Mouse (Mus musculus) layer of hippocampus, adult 2 months (tissue): ENCODE measurements around the gene Slc22a23. TPM values are rescaled to one million over a fixed set of nuclear protein-coding genes. Genes with fewer than 3 reads are reported as not detected.

Experiments
- DNase-seq, 2 experiments: peaks; one replicate each; pipeline ENCODE4 v3.0.0; 2022; ENCODE audit warnings: low spot score in 2 of 2
- H3K27ac ChIP-seq: fragments of 200-600 bp; 2 replicates; pipeline ENCODE4 v1.8.1; 2022
- H3K4me3 ChIP-seq: fragments of 200-600 bp; 2 replicates; pipeline ENCODE4 v1.8.1; 2022; ENCODE audit warnings: mild to moderate bottlenecking
- CTCF ChIP-seq: fragments of 200-600 bp; conservative IDR thresholded peaks from 2 replicates; pipeline ENCODE4 v1.8.1; 2022; ENCODE audit warnings: antibody characterized with exemption, mild to moderate bottlenecking, moderate library complexity
- total RNA-seq, 2 experiments: library from RNA; stranded (reverse); gene quantifications; 2 replicates each; pipeline ENCODE4 v1.2.3; 2021

Gene Slc22a23
- total RNA-seq, 2 experiments from 2014 or later = 31.6 to 34.8 TPM

DNA sequence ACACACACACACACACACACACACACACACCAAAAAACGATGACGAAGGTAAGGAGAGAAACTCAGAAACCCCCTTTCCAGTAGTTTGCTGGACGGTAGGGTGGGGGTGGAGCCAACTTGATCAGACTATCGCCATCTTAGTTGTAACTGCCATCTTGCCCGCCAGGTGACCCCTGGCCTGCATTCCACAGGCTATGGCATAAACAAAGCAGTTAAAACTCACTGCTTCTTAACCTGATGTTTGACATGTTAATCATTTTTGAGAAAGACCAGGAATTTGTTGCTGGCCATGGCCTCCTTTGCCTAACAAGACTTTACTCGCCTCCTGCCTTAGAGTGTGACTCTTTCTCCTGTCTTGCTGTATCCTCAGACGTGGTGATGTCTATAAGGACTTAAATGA, 192.3 kb downstream of the Slc22a23 start:
- Histone ChIP-seq H3K27ac (0 out of 2 replicates have a peak overlapping the region, but pooled peaks have one; percentile 33), H3K4me3 (no peak overlapping the region)
- TF ChIP-seq CTCF = no peak
- DNase-seq = no peak

DNA sequence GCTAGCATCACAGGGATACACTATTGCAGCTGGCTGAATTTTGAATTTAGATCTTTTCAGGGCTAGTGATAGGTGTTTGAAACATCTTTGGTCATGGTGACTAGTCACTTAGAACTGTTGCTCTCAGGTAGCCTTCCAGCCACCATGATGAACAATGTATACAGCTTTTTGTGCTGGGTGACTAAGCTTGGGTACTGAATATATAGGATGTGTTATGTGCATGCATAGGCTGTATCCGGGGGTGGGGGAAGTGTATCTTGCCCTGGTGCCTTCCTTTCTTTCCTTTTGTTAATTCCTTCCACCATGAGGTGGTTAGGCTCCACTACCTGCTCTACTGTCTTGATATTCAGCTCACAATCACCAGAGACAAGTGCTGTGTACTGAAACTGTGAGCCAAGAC, 193.6 kb downstream of the Slc22a23 start:
- no peak overlapping the region for H3K27ac ChIP-seq
- DNase-seq = no peak
- H3K4me3 ChIP-seq = no peak overlapping the region
- TF ChIP-seq CTCF = no peak

DNA sequence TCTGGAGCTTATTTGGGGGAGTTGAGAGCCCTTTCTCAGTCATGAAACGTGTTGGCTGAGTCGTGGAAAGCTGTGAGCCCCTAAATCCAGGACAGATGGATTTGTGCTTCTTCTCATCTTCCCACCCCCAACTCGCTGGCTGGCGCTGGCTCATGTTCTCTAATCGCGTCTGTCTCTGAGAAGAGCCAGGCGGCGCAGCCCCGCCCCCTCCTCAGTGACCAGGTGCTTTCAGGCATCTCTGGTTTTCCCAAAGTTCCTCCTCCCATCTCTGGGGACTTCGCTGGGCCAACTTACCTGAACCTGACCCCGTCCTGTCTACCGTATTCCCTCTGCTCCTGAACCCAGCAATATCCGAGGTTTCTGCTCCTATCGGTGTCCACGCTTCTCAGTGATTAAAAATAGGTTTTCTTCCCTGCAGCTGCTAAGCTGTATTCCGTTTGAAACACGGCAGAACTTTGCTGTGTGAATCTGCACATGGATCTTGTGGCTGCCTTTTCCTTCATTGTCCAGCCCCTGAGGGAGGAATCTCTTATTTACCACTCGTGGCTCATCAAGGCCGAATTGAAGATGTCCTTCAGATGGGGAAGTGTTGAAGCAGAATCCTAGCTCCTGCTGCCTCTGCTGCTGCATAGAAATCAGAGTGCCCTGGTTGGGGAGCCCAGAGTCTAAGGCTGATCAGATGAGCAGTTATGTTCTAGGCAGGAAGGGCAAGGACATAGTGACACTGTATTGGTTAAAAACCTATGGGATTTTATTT, 194.5 kb downstream of the Slc22a23 start:
- DNase-seq = peak; percentile 72 to 81
- Histone ChIP-seq H3K27ac (peak overlapping the region; percentile 92), H3K4me3 (peak overlapping the region; percentile 31)
- no peak for TF ChIP-seq CTCF

DNA sequence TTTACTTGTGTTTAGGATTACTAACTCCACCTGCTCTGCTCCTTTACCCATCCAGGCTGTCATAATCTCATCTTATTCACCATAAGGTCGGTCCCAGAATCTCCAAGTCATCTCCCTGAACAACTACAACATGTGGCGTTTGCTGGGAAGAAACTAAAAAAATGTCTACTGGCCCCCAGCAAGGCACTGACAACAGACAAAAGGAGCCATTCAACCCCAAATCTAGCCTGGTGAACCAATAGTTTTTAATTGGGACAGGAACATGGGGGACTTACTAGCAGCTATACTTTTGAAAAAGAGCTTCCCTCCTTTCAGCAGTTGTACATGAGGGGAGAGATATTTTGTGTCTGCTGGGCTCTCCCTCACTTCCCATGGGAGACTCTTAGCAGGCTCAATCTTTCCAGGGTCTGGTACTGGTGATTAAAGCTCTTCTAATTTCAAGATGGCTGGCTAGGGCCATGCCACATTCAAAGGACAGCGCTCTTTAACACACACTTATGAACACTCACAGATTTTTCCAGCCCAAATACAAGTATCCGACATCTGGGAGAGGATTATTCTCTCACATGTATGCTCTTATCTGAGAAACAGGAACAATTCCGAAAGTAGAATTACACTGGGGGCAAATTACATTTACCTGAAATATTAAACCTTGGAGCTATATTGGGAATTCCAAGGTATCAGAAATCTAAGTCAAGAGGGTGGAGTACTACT, 195.4 kb downstream of the Slc22a23 start:
- Histone ChIP-seq H3K27ac (peak overlapping the region; percentile 92), H3K4me3 (peak overlapping the region; percentile 51)
- DNase-seq = no peak
- no peak for TF ChIP-seq CTCF

DNA sequence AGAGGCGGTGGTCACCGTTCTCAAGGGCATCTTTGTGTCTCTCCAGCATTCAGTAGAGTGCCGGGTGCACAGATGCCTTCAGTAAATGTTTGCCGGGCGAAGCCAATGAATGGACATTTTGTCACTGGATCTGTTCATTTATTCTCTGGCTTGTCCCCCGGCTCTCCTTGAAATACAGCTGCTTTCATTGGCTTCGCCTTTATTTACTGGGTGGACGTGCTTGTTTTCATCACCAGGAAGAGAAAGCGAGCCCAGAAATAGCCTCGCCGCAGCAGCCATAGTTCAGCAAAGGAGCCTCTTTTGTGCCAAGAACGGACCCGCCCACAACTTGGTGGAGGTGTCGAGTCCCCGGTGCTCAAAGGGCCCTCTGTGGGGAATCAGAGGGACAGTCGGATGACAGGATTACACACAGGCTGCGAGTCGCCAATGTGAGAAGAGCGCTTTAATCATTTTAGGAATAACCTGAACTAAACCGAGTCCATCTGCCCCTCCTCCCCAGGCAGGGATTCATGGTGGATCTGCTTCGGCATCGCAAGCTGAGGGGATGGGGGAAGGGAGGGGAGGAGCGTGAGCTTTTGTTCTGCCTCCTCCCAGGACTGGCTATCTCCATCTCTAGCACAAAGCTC, 196.1 kb downstream of the Slc22a23 start:
- peak; percentile 23 for TF ChIP-seq CTCF
- H3K27ac ChIP-seq = peak overlapping the region; percentile 92
- H3K4me3 ChIP-seq = peak overlapping the region; percentile 51
- DNase-seq = peak; percentile 64 to 86

DNA sequence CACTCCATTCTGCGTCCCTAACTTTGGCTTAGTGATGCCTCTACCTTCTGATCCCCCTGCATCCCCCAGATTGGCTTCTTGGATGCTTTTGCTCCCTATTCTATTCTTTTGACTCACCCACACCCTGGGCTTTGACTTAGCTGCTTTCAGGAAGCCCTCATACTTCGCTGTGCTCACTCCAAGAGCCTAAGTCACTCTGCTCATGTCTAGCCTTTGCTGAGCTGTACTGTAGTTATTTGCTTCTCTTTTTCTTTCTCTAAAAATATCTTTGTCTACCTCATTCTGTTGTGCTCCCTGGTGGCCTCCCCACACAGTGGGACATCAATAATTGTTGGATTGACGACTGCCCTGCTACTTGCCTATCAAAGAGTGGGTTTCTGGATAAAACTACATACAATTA, 196.8 kb downstream of the Slc22a23 start:
- TF ChIP-seq CTCF = no peak
- H3K27ac ChIP-seq = peak overlapping the region; percentile 92
- no peak for DNase-seq
- H3K4me3 ChIP-seq = peak overlapping the region; percentile 51

DNA sequence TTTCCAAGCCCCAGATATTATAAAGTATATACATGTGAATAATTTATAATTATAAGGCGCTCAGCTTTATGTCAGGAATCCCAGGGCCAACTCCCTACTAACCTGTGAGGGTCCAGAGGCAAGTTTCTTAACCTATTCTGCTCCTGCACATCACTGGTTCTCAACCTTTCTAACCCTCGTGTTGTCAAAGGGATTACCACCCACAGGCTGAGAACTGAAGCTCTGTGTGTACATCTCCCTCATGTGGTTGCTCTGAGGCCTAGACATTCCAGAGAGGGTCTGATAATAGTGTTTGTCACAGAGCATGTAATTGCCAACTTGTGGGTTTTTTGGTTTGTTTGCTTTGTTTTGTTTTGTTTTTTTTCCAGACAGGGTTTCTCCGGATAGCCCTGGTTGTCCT, 198.1 kb downstream of the Slc22a23 start:
- no peak overlapping the region for H3K4me3 ChIP-seq
- peak overlapping the region; percentile 92; the same call in 1 of the 2 replicates for H3K27ac ChIP-seq
- TF ChIP-seq CTCF = peak; percentile 73
- DNase-seq = no peak

DNA sequence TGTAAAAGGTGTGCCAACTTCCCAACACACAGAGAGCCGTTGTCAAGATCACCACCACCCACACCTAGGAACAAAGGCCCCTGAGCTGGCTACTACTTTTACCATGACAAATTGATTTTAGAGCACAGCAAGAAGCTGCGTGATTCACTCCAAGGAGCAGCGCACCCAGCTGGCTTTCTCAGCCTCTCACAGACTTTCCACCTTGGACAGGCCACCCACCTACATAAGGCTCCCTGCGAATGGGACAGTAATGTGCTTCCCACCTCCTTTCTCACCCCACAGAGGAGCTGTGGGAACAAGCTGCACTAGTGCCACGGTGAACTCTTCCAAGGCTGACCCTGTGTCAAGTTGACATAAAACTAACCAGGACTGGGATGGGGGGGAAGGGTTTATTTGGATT, 201.6 kb downstream of the Slc22a23 start:
- Histone ChIP-seq H3K27ac (no peak overlapping the region), H3K4me3 (no peak overlapping the region)
- TF ChIP-seq CTCF = no peak
- DNase-seq = no peak

DNA sequence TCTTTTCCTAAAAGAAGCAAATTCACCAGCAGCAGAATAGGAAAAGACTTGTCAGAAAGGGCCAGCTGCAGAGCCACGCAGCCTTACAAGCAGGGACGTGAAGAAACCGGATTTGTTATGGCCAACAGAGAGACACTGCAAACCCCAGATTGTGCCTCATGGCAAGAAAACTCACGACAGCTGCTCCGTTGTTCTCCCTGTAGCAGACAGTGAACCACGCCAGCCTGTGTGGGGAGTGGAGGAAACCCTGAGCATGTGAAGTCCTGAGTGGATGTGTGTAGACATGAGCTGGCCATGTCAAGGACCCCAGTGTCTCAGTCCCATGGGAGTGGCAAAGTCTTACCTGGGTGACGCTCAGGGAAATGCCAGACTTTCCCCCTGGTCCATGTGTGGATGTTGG, 208.4 kb downstream of the Slc22a23 start:
- H3K4me3 ChIP-seq = no peak overlapping the region
- peak overlapping the region; percentile 95 for H3K27ac ChIP-seq
- no peak for TF ChIP-seq CTCF
- DNase-seq = peak; percentile 80 to 81

DNA sequence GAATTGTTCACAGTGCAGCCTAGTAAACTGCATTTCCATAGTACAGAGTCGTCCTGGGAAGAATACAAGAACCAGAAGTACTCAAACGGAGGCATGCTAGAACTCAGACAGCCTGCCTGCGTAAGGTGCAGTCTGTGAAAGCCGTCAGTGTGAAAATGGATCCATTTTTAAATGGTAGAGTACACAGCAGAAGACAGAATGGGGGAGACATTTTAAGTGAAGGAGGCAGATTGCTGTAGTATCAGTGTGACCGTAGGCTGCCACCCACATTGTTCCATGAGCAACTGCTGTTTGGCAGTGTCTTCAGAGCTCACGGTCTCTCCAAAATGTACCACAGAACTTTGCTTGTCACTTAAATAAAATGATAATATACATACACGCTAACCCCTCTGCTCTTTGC, 210.7 kb downstream of the Slc22a23 start:
- peak; percentile 55 to 79 for DNase-seq
- H3K27ac ChIP-seq = peak overlapping the region; percentile 95
- no peak overlapping the region for H3K4me3 ChIP-seq
- no peak for TF ChIP-seq CTCF

DNA sequence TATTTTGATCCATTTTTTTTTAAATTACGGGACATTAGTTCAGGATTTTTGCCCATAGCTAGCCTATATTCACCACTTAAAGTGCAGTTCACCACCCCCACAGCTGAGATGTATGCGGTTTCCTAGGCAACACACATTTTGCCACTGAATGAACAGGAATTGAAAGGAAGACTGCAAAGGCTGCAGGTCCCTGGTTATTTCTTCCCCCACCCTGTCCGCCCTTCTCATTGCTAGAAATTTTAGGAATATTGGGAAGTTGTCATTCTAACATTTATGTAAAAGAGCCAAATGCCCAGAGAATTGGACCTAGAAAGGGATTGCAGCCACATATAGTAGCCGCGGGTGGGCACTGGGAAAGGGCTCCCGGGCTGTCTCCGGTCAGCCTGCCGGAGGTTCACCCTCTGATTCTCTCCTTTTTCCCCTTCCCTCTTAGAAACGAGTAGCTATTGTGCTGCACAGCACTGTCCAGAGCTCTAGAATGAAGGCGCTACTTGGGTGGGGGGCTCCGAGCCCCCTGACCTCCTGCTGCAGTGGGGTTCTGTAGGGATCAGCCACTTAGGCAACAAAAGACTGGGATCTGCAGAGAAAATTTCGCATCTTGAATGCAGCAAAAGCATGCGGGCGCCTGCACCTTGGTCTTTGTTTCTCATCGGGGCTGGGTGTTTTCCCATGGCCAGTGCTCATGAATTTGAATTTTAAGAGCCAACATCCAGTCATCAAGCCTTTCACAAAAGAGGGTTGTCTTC, 211.5 kb downstream of the Slc22a23 start:
- Histone ChIP-seq H3K4me3 (peak overlapping the region; percentile 47), H3K27ac (peak overlapping the region; percentile 95)
- DNase-seq = peak in 1 of 2 experiments; percentile 16
- no peak for TF ChIP-seq CTCF

DNA sequence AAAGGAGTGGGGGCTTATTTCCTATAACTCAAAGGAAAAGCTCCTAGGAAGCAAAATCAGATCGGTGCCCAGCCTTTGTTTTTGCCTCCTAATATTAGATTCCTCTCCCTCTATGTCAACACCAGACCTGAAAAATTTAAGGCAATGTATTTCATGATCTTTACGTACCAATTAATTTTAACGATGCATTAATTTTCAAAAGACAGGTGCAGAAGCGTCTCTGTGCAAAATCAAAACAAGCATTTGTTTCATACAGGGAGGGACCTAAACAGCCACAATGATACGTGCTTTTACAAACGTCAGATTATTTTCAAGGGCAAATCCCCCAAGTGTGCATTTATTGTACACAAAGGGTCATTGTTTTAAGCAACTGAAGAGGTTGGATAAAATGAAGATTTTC, 212.1 kb downstream of the Slc22a23 start:
- TF ChIP-seq CTCF = no peak
- Histone ChIP-seq H3K27ac (peak overlapping the region; percentile 95), H3K4me3 (peak overlapping the region; percentile 47; the same call in 1 of the 2 replicates)
- DNase-seq = no peak
